Mouse (Mus musculus) subcutaneous adipose tissue, adult 2 months (tissue): ENCODE results near the gene Rxfp3. TPM values are rescaled to one million over a fixed set of nuclear protein-coding genes. Genes with fewer than 3 reads are reported as not detected.

Source experiments
- polyA plus RNA-seq: library from polyadenylated mRNA; depleted of rRNA; stranded (reverse); fragments of >200 nt; gene quantifications from 2 replicates; pipeline ENCODE4 v1.2.3, GENCODE M21; 2012; ENCODE audit warnings: low replicate concordance; rRNA removed

The Rxfp3 gene
- 0.04 and 0.05 TPM in 2 replicates for polyA plus RNA-seq

DNA sequence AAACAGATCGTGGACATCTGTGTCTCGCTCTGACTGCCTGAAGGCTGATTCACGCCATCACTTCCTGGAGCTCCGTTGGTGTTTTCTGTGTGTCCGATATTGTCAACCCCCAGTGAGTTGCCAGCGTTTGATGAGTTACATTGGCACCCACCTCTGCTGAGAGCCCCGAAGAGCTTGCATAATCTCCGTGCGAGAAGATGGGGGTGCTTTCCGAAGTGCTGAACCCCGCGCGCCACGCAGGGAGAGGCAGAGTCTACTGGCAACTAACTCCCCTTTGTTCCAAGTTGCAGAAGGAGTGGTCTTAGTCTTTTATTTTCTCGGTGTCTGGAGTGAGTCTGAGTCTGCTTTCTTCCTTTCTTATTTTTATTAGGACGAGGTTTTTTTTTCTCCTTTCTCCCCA, at the start of gene Rxfp3:
Gene Rxfp3 (minus strand): TSS at position 281 of the 400 bp plus-strand sequence.

GRCm38 (mm10) chr15:11064558-11065411, 27.0 kb upstream of the Rxfp3 start, which contains the start of gene Adamts12:
Gene Adamts12, plus strand, starts transcription at chr15:11064790.

GRCm38 (mm10) chr15:11000421-11000820, 37.4 kb downstream of the Rxfp3 start, which contains the start of gene Slc45a2:
Gene Slc45a2, plus strand, starts transcription at chr15:11000721.

Other genes with a start within 250 kb of the Rxfp3 start
- 7.9 and 76.5 TPM in 2 replicates for gene C1qtnf3, start 85.7 kb downstream of the Rxfp3 start, polyA plus RNA-seq
- gene Amacr, start 56.2 kb downstream of the Rxfp3 start, polyA plus RNA-seq = 9.5 and 10.4 TPM in 2 replicates
- 0.03 TPM in 1 of 2 replicates, not detected in the other for gene Slc45a2, start 37.3 kb downstream of the Rxfp3 start, polyA plus RNA-seq
- gene Adamts12, start 26.8 kb upstream of the Rxfp3 start, polyA plus RNA-seq = 10.2 and 11.8 TPM in 2 replicates